Mouse (Mus musculus) ES-E14 (cell line): ENCODE measurements at regions not wholly inside any gene's neighbourhood (a gene's known extent, or its start where the extent isn't known, plus 50 kb on each side); places are given as distances from the start of the nearest gene placed in this dataset.
A peak's percentile ranks its signal among the peaks of the same experiment; 100 is the strongest.

Experiments used
- DNase-seq: peaks from one replicate; pipeline ENCODE4 v3.0.0-alpha.2; 2013; ENCODE audit warnings: low read depth, low spot score
- H3K27ac ChIP-seq: 2 replicates; pipeline ENCODE4 v1.5.1; 2012; ENCODE audit warnings: low read depth, mild to moderate bottlenecking, low read length, moderate library complexity, mixed read lengths; ENCODE audit not compliant: poor library complexity, insufficient read depth, severe bottlenecking
- H3K36me3 ChIP-seq: 2 replicates; pipeline ENCODE4 v1.6.1; 2012; ENCODE audit warnings: mild to moderate bottlenecking, low read length, moderate library complexity, mixed read lengths; ENCODE audit not compliant: control insufficient read depth, poor library complexity, insufficient read depth, severe bottlenecking
- H3K4me1 ChIP-seq, 2 experiments: fragments of 150-350 bp in 1 of 2; sonication (generic) in 1 of 2; 2 replicates each; pipeline ENCODE4 v1.6.1; 2012; ENCODE audit warnings: low read length in 2 of 2, mild to moderate bottlenecking in 1 of 2, mixed read lengths in 1 of 2; ENCODE audit not compliant: control insufficient read depth in 2 of 2, insufficient read depth in 2 of 2, poor library complexity in 1 of 2
- H3K4me3 ChIP-seq, 2 experiments: fragments of 150-350 bp in 1 of 2; sonication (generic) in 1 of 2; 2 replicates each; pipeline ENCODE4 v1.5.1; 2012; ENCODE audit warnings: low read length in 2 of 2, low read depth in 1 of 2, mild to moderate bottlenecking in 1 of 2, mixed read lengths in 1 of 2; ENCODE audit not compliant: insufficient read depth in 1 of 2, poor library complexity in 1 of 2, severe bottlenecking in 1 of 2
- H3K9ac ChIP-seq: 2 replicates; pipeline ENCODE4 v1.6.1; 2012; ENCODE audit warnings: low read depth, mild to moderate bottlenecking, low read length, mixed read lengths; ENCODE audit not compliant: poor library complexity, insufficient read depth, severe bottlenecking
- H3K9me3 ChIP-seq: fragments of 150-350 bp; sonication (generic); 2 replicates; pipeline ENCODE4 v1.6.1; 2012; ENCODE audit warnings: low read depth, mild to moderate bottlenecking, low read length; ENCODE audit not compliant: control insufficient read depth, insufficient read depth
- CHD2 ChIP-seq: IDR thresholded peaks from 2 replicates; pipeline ENCODE4 v1.6.1; 2014; ENCODE audit warnings: mild to moderate bottlenecking, low read depth, low read length, inconsistent platforms
- HCFC1 ChIP-seq: IDR thresholded peaks from 2 replicates; pipeline ENCODE4 v1.6.1; 2012; ENCODE audit warnings: low read length, inconsistent platforms, borderline replicate concordance; ENCODE audit not compliant: insufficient read depth
- MAFK ChIP-seq: IDR thresholded peaks from 2 replicates; pipeline ENCODE4 v1.6.1; 2014; ENCODE audit warnings: mild to moderate bottlenecking, low read depth, low read length, inconsistent platforms; ENCODE audit not compliant: insufficient read depth
- ZC3H11A ChIP-seq: IDR thresholded peaks from 2 replicates; pipeline ENCODE4 v1.6.1; 2012; ENCODE audit warnings: low read depth, mild to moderate bottlenecking, inconsistent platforms, low read length, borderline replicate concordance
- ZNF384 ChIP-seq: IDR thresholded peaks from 2 replicates; pipeline ENCODE4 v1.6.1; 2012; ENCODE audit warnings: low read depth, low read length, inconsistent platforms
- in situ Hi-C, 2 experiments: fragments of 600-800 bp; cut with MboI; formaldehyde crosslinking; loops; one replicate each; pipeline ENCODE4 v1.15.1; 2025; ENCODE audit warnings: low sequenced_read_pairs in 2 of 2, inconsistent platforms in 1 of 2; ENCODE audit not compliant: unreplicated experiment in 2 of 2

GRCm38 (mm10) chr16:24236511-24236910 lies 156.8 kb upstream of the Lpp start:
- Histone ChIP-seq H3K9ac (no peak overlapping the region), H3K4me1 (no peaks in the 10 kb centered on the region), H3K4me3 (no peak overlapping the region), H3K36me3 (no peaks in the 10 kb centered on the region), H3K27ac (no peak overlapping the region), H3K9me3 (no peaks in the 10 kb centered on the region)
- in situ Hi-C loops = no loop called here
- DNase-seq = peak; percentile 16
- TF ChIP-seq ZC3H11A (no peak), HCFC1 (no peak), MAFK (no peak), CHD2 (no peak), ZNF384 (no peak)

- no peak for DNase-seq
- Histone ChIP-seq H3K9ac (no peak overlapping the region), H3K36me3 (no peaks in the 10 kb centered on the region), H3K4me3 (no peak overlapping the region), H3K27ac (no peak overlapping the region), H3K4me1 (no peaks in the 10 kb centered on the region), H3K9me3 (no peaks in the 10 kb centered on the region)
- in situ Hi-C loops = no loop called here
- TF ChIP-seq HCFC1 = no peak
- no peak for TF ChIP-seq CHD2
- no peak for TF ChIP-seq ZC3H11A
- no peak for TF ChIP-seq MAFK
- TF ChIP-seq ZNF384 = no peak
Observed at GRCm38 (mm10) chr16:24234795-24235194, 158.5 kb upstream of the Lpp start.

GRCm38 (mm10) chr16:24232001-24232530 lies 161.2 kb upstream of the Lpp start:
- Histone ChIP-seq H3K9me3 (no peaks in the 10 kb centered on the region), H3K27ac (no peak overlapping the region), H3K9ac (no peak overlapping the region), H3K4me1 (no peaks in the 10 kb centered on the region), H3K4me3 (no peak overlapping the region), H3K36me3 (no peaks in the 10 kb centered on the region)
- in situ Hi-C loops = no loop called here
- no peak for DNase-seq
- TF ChIP-seq MAFK (no peak), HCFC1 (no peak), ZNF384 (no peak), CHD2 (no peak), ZC3H11A (no peak)

- H3K36me3 ChIP-seq = no peaks in the 10 kb centered on the region
- in situ Hi-C loops = no loop called here
- H3K9me3 ChIP-seq = no peaks in the 10 kb centered on the region
- no peak for DNase-seq
- no peak overlapping the region for H3K4me3 ChIP-seq
- TF ChIP-seq CHD2 (no peak), ZNF384 (no peak), HCFC1 (no peak), ZC3H11A (no peak), MAFK (no peak)
- no peak overlapping the region for H3K9ac ChIP-seq
- no peak overlapping the region for H3K27ac ChIP-seq
- no peaks in the 10 kb centered on the region for H3K4me1 ChIP-seq
Observed at GRCm38 (mm10) chr16:24231506-24231905, 161.8 kb upstream of the Lpp start.

GRCm38 (mm10) chr16:24229002-24229607 lies 164.2 kb upstream of the Lpp start:
- TF ChIP-seq ZNF384 (no peak), MAFK (no peak)
- in situ Hi-C loops = no loop called here
- no peak for DNase-seq
- Histone ChIP-seq H3K4me3 (no peak overlapping the region), H3K9ac (no peak overlapping the region), H3K9me3 (no peaks in the 10 kb centered on the region), H3K27ac (no peak overlapping the region), H3K36me3 (no peaks in the 10 kb centered on the region), H3K4me1 (no peaks in the 10 kb centered on the region)
